ENCODE assay signal across 23 mouse cellular contexts in genomic region chr10:62990636-62991035, GRCm38 (mm10). TPM values are rescaled to one million over a fixed set of nuclear protein-coding genes. Genes with fewer than 3 reads are reported as not detected.
DNase-seq lines count a peak whose midpoint lies in the region; ATAC-seq and TF ChIP-seq lines count a peak whose summit lies in the region.
"Had no signal": no experiment of that assay in that cellular context is flagged by ENCODE, and none has a peak within 500 bp of the region (broad histone marks: within the 10 kb centered on the region; RNA-seq: fewer than 3 reads in every experiment).

No protein-coding gene starts in this region.

- H3K9me3 ChIP-seq in E14TG2a.4 (ENCODE audit: low read length) (no peaks in the 10 kb centered on the region), ES-Bruce4 (replicated peaks; ENCODE audit: control insufficient read depth, insufficient read depth, low read length, poor library complexity, severe bottlenecking) (no peaks in the 10 kb centered on the region), ES-E14 (ENCODE audit: control insufficient read depth, insufficient read depth, low read depth, low read length) (no peaks in the 10 kb centered on the region)
- no peaks in the 10 kb centered on the region for H3K9me3 ChIP-seq in forebrain, embryonic 11.5 days (ENCODE audit: control insufficient read depth, low read length)
- H3K9me3 ChIP-seq: embryonic facial prominence, embryonic 13.5 days; embryonic facial prominence, embryonic 15.5 days; forebrain, embryonic 10.5 days; forebrain, embryonic 13.5 days; forebrain, embryonic 15.5 days had no signal

- H3K4me1 ChIP-seq in E14TG2a.4 (replicated peaks; ENCODE audit: low read depth, low read length) (peaks cover 62% of the 10 kb centered on the region), ES-Bruce4 (ENCODE audit: control insufficient read depth, insufficient read depth, low read length) (no peaks in the 10 kb centered on the region), ES-E14 (ENCODE audit: control insufficient read depth in 2 of 2, insufficient read depth in 2 of 2, low read length in 2 of 2, poor library complexity in 1 of 2) (peaks cover 0 to 9% of the 10 kb centered on the region in 2 experiments; a peak in 3 of 4 replicates)
- H3K4me1 ChIP-seq in kidney, adult 2 months (ENCODE audit: control insufficient read depth, insufficient read depth, low read length): no peaks in the 10 kb centered on the region
- no peaks in the 10 kb centered on the region for H3K4me1 ChIP-seq in forebrain, embryonic 11.5 days (replicated peaks; ENCODE audit: control insufficient read depth, insufficient read depth, low read length)
- H3K4me1 ChIP-seq: embryonic facial prominence, embryonic 13.5 days; embryonic facial prominence, embryonic 15.5 days; forebrain, embryonic 10.5 days; forebrain, embryonic 13.5 days; forebrain, embryonic 15.5 days had no signal

- H3K9ac ChIP-seq in ES-Bruce4 (ENCODE audit: low read depth, poor library complexity, severe bottlenecking): 0 out of 2 replicates have a peak overlapping the region, but pooled peaks have one; percentile 25
- H3K9ac ChIP-seq in ES-E14 (ENCODE audit: insufficient read depth, low read depth, low read length, poor library complexity, severe bottlenecking): peak overlapping the region; percentile 52; the same call in 1 of the 2 replicates
- H3K9ac ChIP-seq in forebrain, embryonic 11.5 days (ENCODE audit: low read length): no peak overlapping the region
- H3K9ac ChIP-seq: embryonic facial prominence, embryonic 13.5 days; embryonic facial prominence, embryonic 15.5 days; forebrain, embryonic 13.5 days; forebrain, embryonic 15.5 days had no signal

- H3K36me3 ChIP-seq in E14TG2a.4 (ENCODE audit: insufficient read depth, low read length): peaks cover 61% of the 10 kb centered on the region
- peaks cover 15% of the 10 kb centered on the region for H3K36me3 ChIP-seq in ES-Bruce4 (ENCODE audit: control insufficient read depth, insufficient read depth, low read length, poor library complexity, severe bottlenecking)
- H3K36me3 ChIP-seq in ES-E14 (ENCODE audit: control insufficient read depth, insufficient read depth, low read length, poor library complexity, severe bottlenecking): peaks cover 29% of the 10 kb centered on the region; the same call in 1 of the 2 replicates
- H3K36me3 ChIP-seq in kidney, adult 2 months (ENCODE audit: control insufficient read depth, insufficient read depth, low read length): peaks cover 1% of the 10 kb centered on the region
- H3K36me3 ChIP-seq in forebrain, embryonic 11.5 days (ENCODE audit: control insufficient read depth, insufficient read depth, low read length): peaks cover 5% of the 10 kb centered on the region

- H3K4me2 ChIP-seq in forebrain, embryonic 11.5 days (ENCODE audit: low read depth, low read length, severe bottlenecking): no peak overlapping the region
- H3K4me2 ChIP-seq: embryonic facial prominence, embryonic 13.5 days; embryonic facial prominence, embryonic 15.5 days; forebrain, embryonic 13.5 days; forebrain, embryonic 15.5 days had no signal

- 94% methylated on average over 15 of the region's 15 CpGs for WGBS in kidney, adult 2 months
- 95% methylated on average over 15 of the region's 15 CpGs for WGBS in forebrain, embryonic 11.5 days

- TF ChIP-seq CTCF in E14TG2a.4 (conservative IDR thresholded peaks at IDR 0.05; ENCODE audit: low read length): no peak
- no peak for TF ChIP-seq CTCF in ES-Bruce4 (IDR thresholded peaks at IDR 0.05; ENCODE audit: low read depth, low read length)
- no peak for TF ChIP-seq CTCF in kidney, adult 2 months (conservative IDR thresholded peaks at IDR 0.05; ENCODE audit: insufficient read depth, insufficient read length, low read depth, low read length)

- in situ Hi-C loops in ES-E14 (cut with MboI; ENCODE audit: low sequenced_read_pairs in 2 of 2, unreplicated experiment in 2 of 2): no loop called here

- no peak for TF ChIP-seq EP300 in ES-Bruce4 (IDR thresholded peaks at IDR 0.05; ENCODE audit: insufficient read depth, low read depth, low read length)

- no peak for TF ChIP-seq POLR2A in ES-Bruce4 (IDR thresholded peaks at IDR 0.05; ENCODE audit: insufficient read depth, low read length)
- no peak for TF ChIP-seq POLR2A in kidney, adult 2 months (IDR thresholded peaks at IDR 0.05; ENCODE audit: low read depth, low read length)

- DNase-seq in ES-E14 (ENCODE audit: low read depth, low spot score) (no peak), ZHBTc4 (ENCODE audit: low read depth, low spot score) (peak; percentile 72)
- DNase-seq in kidney, adult 2 months: no peak
- DNase-seq in thymus, postnatal 25 days: no peak
- no peak for DNase-seq in spleen, adult 12 weeks (ENCODE audit: low spot score)
- DNase-seq in forebrain, embryonic 11.5 days (ENCODE audit: low spot score): no peak
- DNase-seq: adrenal gland, adult 2 months; adrenal gland, postnatal 14 days; adrenal gland, postnatal 36 days; cerebellum, adult 11-12 months; cerebellum, adult 2 months; cerebellum, adult 9-10 months; cerebellum, postnatal 10 days; cerebellum, postnatal 25 days; embryo, embryonic 11 days had no signal

- H3K27me3 ChIP-seq in E14TG2a.4 (ENCODE audit: insufficient read depth, low read length) (no peaks in the 10 kb centered on the region), ES-Bruce4 (ENCODE audit: control insufficient read depth, insufficient read depth, low read length, poor library complexity, severe bottlenecking) (no peaks in the 10 kb centered on the region)
- H3K27me3 ChIP-seq in kidney, adult 2 months (replicated peaks; ENCODE audit: control insufficient read depth, insufficient read depth, low read length): no peaks in the 10 kb centered on the region
- H3K27me3 ChIP-seq in forebrain, embryonic 11.5 days (ENCODE audit: control insufficient read depth, insufficient read depth, low read length): no peaks in the 10 kb centered on the region
- H3K27me3 ChIP-seq: embryonic facial prominence, embryonic 13.5 days; embryonic facial prominence, embryonic 15.5 days; forebrain, embryonic 13.5 days; forebrain, embryonic 15.5 days had no signal

- no peak overlapping the region for H3K27ac ChIP-seq in ES-Bruce4 (ENCODE audit: insufficient read depth, low read length)
- no peak overlapping the region for H3K27ac ChIP-seq in ES-E14 (ENCODE audit: insufficient read depth, low read depth, low read length, poor library complexity, severe bottlenecking)
- no peak overlapping the region for H3K27ac ChIP-seq in kidney, adult 2 months (ENCODE audit: insufficient read depth, low read depth, low read length)
- no peak overlapping the region for H3K27ac ChIP-seq in forebrain, embryonic 11.5 days (ENCODE audit: low read depth, low read length)
- H3K27ac ChIP-seq: embryonic facial prominence, embryonic 13.5 days; embryonic facial prominence, embryonic 15.5 days; forebrain, embryonic 10.5 days; forebrain, embryonic 13.5 days; forebrain, embryonic 15.5 days had no signal

- no peak for ATAC-seq in forebrain, embryonic 11.5 days (replicated peaks; ENCODE audit: low FRiP score)
- ATAC-seq: forebrain, embryonic 13.5 days; forebrain, embryonic 15.5 days had no signal

- peak overlapping the region; percentile 54 for H3K4me3 ChIP-seq in E14TG2a.4 (replicated peaks; ENCODE audit: low read length)
- 0 out of 2 replicates have a peak overlapping the region, but pooled peaks have one; percentile 18 for H3K4me3 ChIP-seq in ES-Bruce4 (ENCODE audit: low read depth, low read length)
- H3K4me3 ChIP-seq in ES-E14 (ENCODE audit: insufficient read depth in 1 of 2, low read depth in 1 of 2, low read length in 2 of 2, poor library complexity in 1 of 2, severe bottlenecking in 1 of 2): peak overlapping the region; percentile 33 to 50; a peak in 3 of 4 replicates
- H3K4me3 ChIP-seq in kidney, adult 2 months (ENCODE audit: insufficient read depth, low read depth, low read length): no peak overlapping the region
- H3K4me3 ChIP-seq in forebrain, embryonic 11.5 days (ENCODE audit: low read depth, low read length): no peak overlapping the region
- H3K4me3 ChIP-seq: embryonic facial prominence, embryonic 13.5 days; embryonic facial prominence, embryonic 15.5 days; erythroblast, embryonic 14.5 days; forebrain, embryonic 10.5 days; forebrain, embryonic 13.5 days; forebrain, embryonic 15.5 days had no signal

TF ChIP-seq in ES-E14, 5 proteins besides CTCF, POLR2A, EP300 and RAD21:
- TF ChIP-seq MAFK (IDR thresholded peaks at IDR 0.05; ENCODE audit: insufficient read depth, low read depth, low read length): no peak
- no peak for TF ChIP-seq HCFC1 (IDR thresholded peaks at IDR 0.05; ENCODE audit: borderline replicate concordance, insufficient read depth, low read length)
- no peak for TF ChIP-seq ZNF384 (IDR thresholded peaks at IDR 0.05; ENCODE audit: low read depth, low read length)
- no peak for TF ChIP-seq CHD2 (IDR thresholded peaks at IDR 0.05; ENCODE audit: low read depth, low read length)
- no peak for TF ChIP-seq ZC3H11A (IDR thresholded peaks at IDR 0.05; ENCODE audit: borderline replicate concordance, low read depth, low read length)
TF ChIP-seq in ES-E14: peak in this region for 0.

RNA-seq across cellular contexts. Expression of gene Rufy2, which starts 10.6 kb away (rescaled TPM):
- polyA plus RNA-seq in ES-Bruce4 (2011; ENCODE audit: insufficient read depth, insufficient read length, low read depth, missing spikeins): 30.7 and 32.0 TPM in 2 replicates
- 15.8 and 17.1 TPM in 2 replicates for total RNA-seq in ES-E14 (2012; rRNA removed)
- polyA plus RNA-seq in kidney, adult 2 months (2012; rRNA removed): 3.3 and 4.0 TPM in 2 replicates
- polyA plus RNA-seq in forebrain, embryonic 11.5 days (2014; fragmentation: Nextera tagmentation; extraction: Ambion mirVana): 22.7 and 27.1 TPM in 2 replicates
- polyA plus RNA-seq: erythroblast, embryonic 14.5 days had no signal

RNA-seq across cellular contexts. Expression of gene Hnrnph3, which starts 33.4 kb away (rescaled TPM):
- polyA plus RNA-seq in ES-Bruce4 (2011; ENCODE audit: insufficient read depth, insufficient read length, low read depth, missing spikeins): 121 and 135 TPM in 2 replicates
- 23.8 and 25.7 TPM in 2 replicates for total RNA-seq in ES-E14 (2012; rRNA removed)
- 14.7 and 25.0 TPM in 2 replicates for polyA plus RNA-seq in kidney, adult 2 months (2012; rRNA removed)
- 161 and 170 TPM in 2 replicates for polyA plus RNA-seq in forebrain, embryonic 11.5 days (2014; fragmentation: Nextera tagmentation; extraction: Ambion mirVana)

RNA-seq across cellular contexts. Expression of gene Pbld2, which starts 33.5 kb away (rescaled TPM):
- 0.79 and 1.3 TPM in 2 replicates for polyA plus RNA-seq in ES-Bruce4 (2011; ENCODE audit: insufficient read depth, insufficient read length, low read depth, missing spikeins)
- total RNA-seq in ES-E14 (2012; rRNA removed): 0.58 and 2.1 TPM in 2 replicates
- polyA plus RNA-seq in kidney, adult 2 months (2012; rRNA removed): 22.4 and 25.5 TPM in 2 replicates
- polyA plus RNA-seq in forebrain, embryonic 11.5 days (2014; fragmentation: Nextera tagmentation; extraction: Ambion mirVana): 0.88 and 0.89 TPM in 2 replicates
- polyA plus RNA-seq: erythroblast, embryonic 14.5 days had no signal

RNA-seq across cellular contexts. Expression of gene Dna2, which starts 43.8 kb away (rescaled TPM):
- polyA plus RNA-seq in ES-Bruce4 (2011; ENCODE audit: insufficient read depth, insufficient read length, low read depth, missing spikeins): 39.5 and 46.7 TPM in 2 replicates
- 26.4 and 28.5 TPM in 2 replicates for total RNA-seq in ES-E14 (2012; rRNA removed)
- polyA plus RNA-seq in kidney, adult 2 months (2012; rRNA removed): 6.9 TPM in 2 replicates
- polyA plus RNA-seq in forebrain, embryonic 11.5 days (2014; fragmentation: Nextera tagmentation; extraction: Ambion mirVana): 31.6 and 33.1 TPM in 2 replicates

Comparison
In these comparisons a context has a peak if more than half of its experiments do, and no peak if none do; other contexts are left out.
1. H3K4me3 ChIP-seq: peak in E14TG2a.4 (single experiment), ES-Bruce4 (single experiment) and ES-E14 (2 of 2); none in kidney, adult 2 months (single experiment) and forebrain, embryonic 11.5 days (single experiment).
2. RNA of gene Pbld2, which starts 33.5 kb away (polyA plus RNA-seq): 22.4 to 25.5 TPM in kidney, adult 2 months; 0.79 to 1.3 TPM in ES-Bruce4 and 0.88 to 0.89 TPM in forebrain, embryonic 11.5 days; every median in the first group is over 10 times any median in the second.